Mouse (Mus musculus): Measurements from ENCODE around the gene Gm43638. TPM values are rescaled to one million over a fixed set of nuclear protein-coding genes. Genes with fewer than 3 reads are reported as not detected.
"Not testable (repeated sequence)": the region's sequence is repeated elsewhere in the genome, so short reads cannot be mapped to it uniquely, and the experiment has no call there.

Gm43638 gene
- total RNA-seq (2014; rRNA removed) (not detected in 2 replicates), polyA plus RNA-seq (2015; fragmentation: Nextera tagmentation; extraction: Ambion mirVana) (not detected in 2 replicates)

- H3K4me2 ChIP-seq (ENCODE audit: low read depth); ATAC-seq; H3K27me3 ChIP-seq (ENCODE audit: insufficient read depth, low read length); H3K4me3 ChIP-seq (ENCODE audit: low read depth, low read length); H3K4me1 ChIP-seq (ENCODE audit: insufficient read depth); H3K9me3 ChIP-seq (ENCODE audit: low read length); DNase-seq; H3K36me3 ChIP-seq (ENCODE audit: insufficient read depth); H3K9ac ChIP-seq; H3K27ac ChIP-seq (ENCODE audit: low read depth, low read length): not testable (repeated sequence)
- 89% methylated on average over 1 of the region's 1 CpGs for WGBS
Measured at GRCm38 (mm10) chr5:87486706-87487105, at the start of gene Gm43638. Gm43638 (minus strand) TSS chr5:87486806.

- ATAC-seq (no peak), DNase-seq (no peak)
- Histone ChIP-seq H3K4me1 (ENCODE audit: insufficient read depth) (no peaks in the 10 kb centered on the region), H3K27me3 (ENCODE audit: insufficient read depth, low read length) (no peaks in the 10 kb centered on the region), H3K4me2 (ENCODE audit: low read depth) (no peak overlapping the region), H3K36me3 (ENCODE audit: insufficient read depth) (no peaks in the 10 kb centered on the region), H3K27ac (ENCODE audit: low read depth, low read length) (no peak overlapping the region), H3K9me3 (ENCODE audit: low read length) (no peaks in the 10 kb centered on the region), H3K4me3 (ENCODE audit: low read depth, low read length) (no peak overlapping the region), H3K9ac (no peak overlapping the region)
- TF ChIP-seq CTCF (IDR thresholded peaks at IDR 0.05; ENCODE audit: low read depth), result no peak
- WGBS, result 51% methylated on average over 4 of the region's 4 CpGs
Measured at GRCm38 (mm10) chr5:87535994-87536644, 49.5 kb upstream of the Gm43638 start.

GRCm38 (mm10) chr5:87532288-87532687 lies 45.7 kb upstream of the Gm43638 start:
- Histone ChIP-seq H3K27me3 (ENCODE audit: insufficient read depth, low read length) (no peaks in the 10 kb centered on the region), H3K4me2 (ENCODE audit: low read depth) (no peak overlapping the region), H3K9me3 (ENCODE audit: low read length) (no peaks in the 10 kb centered on the region), H3K4me1 (ENCODE audit: insufficient read depth) (no peaks in the 10 kb centered on the region), H3K36me3 (ENCODE audit: insufficient read depth) (no peaks in the 10 kb centered on the region), H3K4me3 (ENCODE audit: low read depth, low read length) (no peak overlapping the region), H3K9ac (no peak overlapping the region), H3K27ac (ENCODE audit: low read depth, low read length) (no peak overlapping the region)
- no peak for ATAC-seq
- WGBS, result 76% methylated on average over 2 of the region's 2 CpGs
- DNase-seq, result no peak
- TF ChIP-seq CTCF (IDR thresholded peaks at IDR 0.05; ENCODE audit: low read depth), result no peak

GRCm38 (mm10) chr5:87523561-87523960 lies 37.0 kb upstream of the Gm43638 start:
- not testable (repeated sequence) for H3K4me1 ChIP-seq (ENCODE audit: insufficient read depth); DNase-seq
- 95% methylated on average over 2 of the region's 2 CpGs for WGBS

GRCm38 (mm10) chr5:87505776-87506458 lies 19.3 kb upstream of the Gm43638 start:
- H3K9ac ChIP-seq, result no peak overlapping the region
- TF ChIP-seq CTCF (IDR thresholded peaks at IDR 0.05; ENCODE audit: low read depth), result no peak
- H3K9me3 ChIP-seq (ENCODE audit: low read length), result no peaks in the 10 kb centered on the region
- H3K27ac ChIP-seq (ENCODE audit: low read depth, low read length), result no peak overlapping the region
- no peaks in the 10 kb centered on the region for H3K4me1 ChIP-seq (ENCODE audit: insufficient read depth)
- DNase-seq, result no peak
- no peak overlapping the region for H3K4me3 ChIP-seq (ENCODE audit: low read depth, low read length)
- H3K36me3 ChIP-seq (ENCODE audit: insufficient read depth), result no peaks in the 10 kb centered on the region
- no peak overlapping the region for H3K4me2 ChIP-seq (ENCODE audit: low read depth)
- no peaks in the 10 kb centered on the region for H3K27me3 ChIP-seq (ENCODE audit: insufficient read depth, low read length)
- 33% methylated on average over 4 of the region's 4 CpGs for WGBS
- no peak for ATAC-seq

More at GRCm38 (mm10) chr5:87523561-87523960, 37.0 kb upstream of the Gm43638 start:
- H3K4me2 ChIP-seq (ENCODE audit: low read depth); H3K27ac ChIP-seq (ENCODE audit: low read depth, low read length); H3K36me3 ChIP-seq (ENCODE audit: insufficient read depth); H3K9ac ChIP-seq; H3K9me3 ChIP-seq (ENCODE audit: low read length); ATAC-seq; H3K27me3 ChIP-seq (ENCODE audit: insufficient read depth, low read length); H3K4me3 ChIP-seq (ENCODE audit: low read depth, low read length): not testable (repeated sequence)

- no peak overlapping the region for H3K4me2 ChIP-seq (ENCODE audit: low read depth)
- ATAC-seq (no peak), DNase-seq (no peak)
- no peak overlapping the region for H3K9ac ChIP-seq
- no peaks in the 10 kb centered on the region for H3K9me3 ChIP-seq (ENCODE audit: low read length)
- H3K36me3 ChIP-seq (ENCODE audit: insufficient read depth), result no peaks in the 10 kb centered on the region
- H3K4me3 ChIP-seq (ENCODE audit: low read depth, low read length), result no peak overlapping the region
- H3K27me3 ChIP-seq (ENCODE audit: insufficient read depth, low read length), result no peaks in the 10 kb centered on the region
- no peak overlapping the region for H3K27ac ChIP-seq (ENCODE audit: low read depth, low read length)
- no peaks in the 10 kb centered on the region for H3K4me1 ChIP-seq (ENCODE audit: insufficient read depth)
- TF ChIP-seq CTCF (IDR thresholded peaks at IDR 0.05; ENCODE audit: low read depth), result no peak
- 42% methylated on average over 1 of the region's 1 CpGs for WGBS
Measured at GRCm38 (mm10) chr5:87502687-87503086, 16.1 kb upstream of the Gm43638 start.

- H3K9me3 ChIP-seq (ENCODE audit: low read length), result no peaks in the 10 kb centered on the region
- no peak overlapping the region for H3K9ac ChIP-seq
- ATAC-seq (no peak), DNase-seq (no peak)
- H3K36me3 ChIP-seq (ENCODE audit: insufficient read depth), result no peaks in the 10 kb centered on the region
- no peaks in the 10 kb centered on the region for H3K4me1 ChIP-seq (ENCODE audit: insufficient read depth)
- H3K27ac ChIP-seq (ENCODE audit: low read depth, low read length), result no peak overlapping the region
- H3K4me3 ChIP-seq (ENCODE audit: low read depth, low read length), result no peak overlapping the region
- no peak for TF ChIP-seq CTCF (IDR thresholded peaks at IDR 0.05; ENCODE audit: low read depth)
- H3K4me2 ChIP-seq (ENCODE audit: low read depth), result no peak overlapping the region
- no peaks in the 10 kb centered on the region for H3K27me3 ChIP-seq (ENCODE audit: insufficient read depth, low read length)
Measured at GRCm38 (mm10) chr5:87499341-87499740, 12.7 kb upstream of the Gm43638 start.
